Mouse (Mus musculus) lung, embryonic 14.5 days (tissue): ENCODE measurements around the gene Unc5b. TPM values are rescaled to one million over a fixed set of nuclear protein-coding genes. Genes with fewer than 3 reads are reported as not detected.

Experiments used
- ATAC-seq: fragments of 200-750 bp; cut with Nextera tagmentation; 2 replicates; pipeline ENCODE4 v1.8.0; 2017; ENCODE audit warnings: mild to moderate bottlenecking, moderate TSS enrichment, moderate library complexity; ENCODE audit not compliant: insufficient read depth
- DNase-seq: peaks from one replicate; pipeline ENCODE4 v3.0.0-alpha.2; 2015
- H3K27ac ChIP-seq: fragments of 300-500 bp; sonication (generic); 2 replicates; pipeline ENCODE4 v1.5.1; 2014; ENCODE audit warnings: low read depth, mild to moderate bottlenecking, moderate library complexity
- H3K27me3 ChIP-seq: fragments of 300-500 bp; sonication (generic); 2 replicates; pipeline ENCODE4 v1.6.1; 2014; ENCODE audit warnings: low read length, control low read depth; ENCODE audit not compliant: insufficient read depth
- H3K36me3 ChIP-seq: fragments of 300-500 bp; sonication (generic); 2 replicates; pipeline ENCODE4 v1.6.1; 2014; ENCODE audit warnings: control low read depth; ENCODE audit not compliant: insufficient read depth
- H3K4me1 ChIP-seq: fragments of 300-500 bp; sonication (generic); 2 replicates; pipeline ENCODE4 v1.6.1; 2014; ENCODE audit warnings: antibody characterized with exemption, control low read depth; ENCODE audit not compliant: insufficient read depth
- H3K4me2 ChIP-seq: fragments of 300-500 bp; sonication (generic); 2 replicates; pipeline ENCODE4 v1.6.1; 2014; ENCODE audit warnings: mild to moderate bottlenecking
- H3K4me3 ChIP-seq: fragments of 300-500 bp; sonication (generic); 2 replicates; pipeline ENCODE4 v1.5.1; 2014; ENCODE audit warnings: low read depth, low read length
- H3K9ac ChIP-seq: fragments of 300-500 bp; sonication (generic); 2 replicates; pipeline ENCODE4 v1.6.1; 2014
- H3K9me3 ChIP-seq: fragments of 300-500 bp; sonication (generic); 2 replicates; pipeline ENCODE4 v1.6.1; 2016; ENCODE audit warnings: low read depth, low read length, control low read depth
- CTCF ChIP-seq: IDR thresholded peaks from 2 replicates; pipeline ENCODE4 v1.5.1; 2016; ENCODE audit warnings: antibody characterized with exemption, low read depth
- WGBS: fragments of 180-500 bp; shearing (Covaris S2); extraction: QIAGEN DNeasy Blood & Tissue Kit; methylation state at CpG from one replicate; pipeline ENCODE4 v1.1.7; 2014; 5-methylcytosine and 5-hydroxymethylcytosine counted together
- polyA plus RNA-seq: library from polyadenylated mRNA; unstranded; fragments of >200 nt; fragmentation: Nextera tagmentation; extraction: Ambion mirVana; gene quantifications from 2 replicates; pipeline ENCODE4 v1.2.1, GENCODE M21; 2014

Gene Unc5b
- polyA plus RNA-seq, 1 experiment from 2014 or later = 6.6 TPM

GRCm38 (mm10) chr10:60753941-60754340, 77.4 kb downstream of the Unc5b start:
- Histone ChIP-seq H3K4me2 (no peak overlapping the region), H3K36me3 (peaks cover 5% of the 10 kb centered on the region; the same call in 1 of the 2 replicates), H3K27ac (no peak overlapping the region), H3K27me3 (no peaks in the 10 kb centered on the region), H3K4me3 (no peak overlapping the region), H3K9ac (no peak overlapping the region), H3K4me1 (peaks cover 6% of the 10 kb centered on the region; the same call in 1 of the 2 replicates), H3K9me3 (no peaks in the 10 kb centered on the region)
- no peak for TF ChIP-seq CTCF
- 68% methylated on average over 8 of the region's 8 CpGs for WGBS
- ATAC-seq (no peak), DNase-seq (no peak)

- no peak overlapping the region for H3K4me3 ChIP-seq
- peak overlapping the region; percentile 75; the same call in 1 of the 2 replicates for H3K9ac ChIP-seq
- no peaks in the 10 kb centered on the region for H3K9me3 ChIP-seq
- H3K36me3 ChIP-seq = peaks cover 5% of the 10 kb centered on the region; the same call in 1 of the 2 replicates
- peak; percentile 18 for TF ChIP-seq CTCF
- DNase-seq (no peak), ATAC-seq (no peak; the same call in 1 of the 2 replicates)
- no peak overlapping the region for H3K27ac ChIP-seq
- H3K27me3 ChIP-seq = no peaks in the 10 kb centered on the region
- 58% methylated on average over 9 of the region's 9 CpGs for WGBS
- peak overlapping the region; percentile 75; the same call in 1 of the 2 replicates for H3K4me2 ChIP-seq
- peaks cover 6% of the 10 kb centered on the region; the same call in 1 of the 2 replicates for H3K4me1 ChIP-seq
Measured at GRCm38 (mm10) chr10:60753261-60753660, 78.1 kb downstream of the Unc5b start.

GRCm38 (mm10) chr10:60752040-60753020, 79.1 kb downstream of the Unc5b start, which contains the start of gene Slc29a3:
Slc29a3 (minus strand) TSS chr10:60752794.
- Histone ChIP-seq H3K9me3 (no peaks in the 10 kb centered on the region), H3K36me3 (peaks cover 5% of the 10 kb centered on the region; the same call in 1 of the 2 replicates), H3K9ac (peak within 1 kb of the TSS; percentile 75), H3K4me1 (peaks cover 6% of the 10 kb centered on the region; the same call in 1 of the 2 replicates), H3K27ac (peak within 1 kb of the TSS; percentile 63; the same call in 1 of the 2 replicates), H3K4me3 (peak within 1 kb of the TSS; percentile 64), H3K27me3 (no peaks in the 10 kb centered on the region), H3K4me2 (peak within 1 kb of the TSS; percentile 75)
- ATAC-seq (peak; percentile 94), DNase-seq (peak; percentile 97)
- TF ChIP-seq CTCF = peak; percentile 66
- WGBS = 10% methylated on average over 41 of the region's 41 CpGs

- H3K4me1 ChIP-seq = 0 out of 2 replicates have a peak, but pooled peaks cover 3% of the 10 kb centered on the region
- TF ChIP-seq CTCF = no peak
- 72% methylated on average over 6 of the region's 6 CpGs for WGBS
- peaks cover 5% of the 10 kb centered on the region; the same call in 1 of the 2 replicates for H3K36me3 ChIP-seq
- no peak overlapping the region for H3K4me3 ChIP-seq
- H3K4me2 ChIP-seq = no peak overlapping the region
- DNase-seq (no peak), ATAC-seq (no peak)
- H3K9me3 ChIP-seq = no peaks in the 10 kb centered on the region
- H3K9ac ChIP-seq = no peak overlapping the region
- no peak overlapping the region for H3K27ac ChIP-seq
- H3K27me3 ChIP-seq = no peaks in the 10 kb centered on the region
Measured at GRCm38 (mm10) chr10:60747667-60748212, 83.6 kb downstream of the Unc5b start.

GRCm38 (mm10) chr10:60746512-60746911, 84.9 kb downstream of the Unc5b start:
- no peak for DNase-seq
- H3K9ac ChIP-seq = no peak overlapping the region
- H3K4me3 ChIP-seq = no peak overlapping the region
- no peak overlapping the region for H3K27ac ChIP-seq
- no peak for TF ChIP-seq CTCF
- 0 out of 2 replicates have a peak, but pooled peaks cover 3% of the 10 kb centered on the region for H3K4me1 ChIP-seq
- WGBS = 74% methylated on average over 2 of the region's 2 CpGs
- H3K27me3 ChIP-seq = no peaks in the 10 kb centered on the region
- no peaks in the 10 kb centered on the region for H3K9me3 ChIP-seq
- H3K4me2 ChIP-seq = no peak overlapping the region
- H3K36me3 ChIP-seq = peaks cover 5% of the 10 kb centered on the region; the same call in 1 of the 2 replicates
- no peak for ATAC-seq

- Histone ChIP-seq H3K4me3 (no peak overlapping the region), H3K9ac (no peak overlapping the region), H3K4me1 (no peaks in the 10 kb centered on the region), H3K27ac (no peak overlapping the region), H3K4me2 (no peak overlapping the region), H3K27me3 (no peaks in the 10 kb centered on the region), H3K36me3 (no peaks in the 10 kb centered on the region), H3K9me3 (no peaks in the 10 kb centered on the region)
- ATAC-seq = no peak
- WGBS = 91% methylated on average over 14 of the region's 14 CpGs
- DNase-seq = no peak
- TF ChIP-seq CTCF = no peak
Measured at GRCm38 (mm10) chr10:60744543-60745290, 86.7 kb downstream of the Unc5b start.
